Mouse (Mus musculus): ENCODE measurements around the gene Cwh43. TPM values are rescaled to one million over a fixed set of nuclear protein-coding genes. Genes with fewer than 3 reads are reported as not detected.
A peak's percentile ranks its signal among the peaks of the same experiment; 100 is the strongest.

Gene Cwh43
- polyA plus RNA-seq, 1 experiment from 2014 or later: 0.34 TPM

DNA sequence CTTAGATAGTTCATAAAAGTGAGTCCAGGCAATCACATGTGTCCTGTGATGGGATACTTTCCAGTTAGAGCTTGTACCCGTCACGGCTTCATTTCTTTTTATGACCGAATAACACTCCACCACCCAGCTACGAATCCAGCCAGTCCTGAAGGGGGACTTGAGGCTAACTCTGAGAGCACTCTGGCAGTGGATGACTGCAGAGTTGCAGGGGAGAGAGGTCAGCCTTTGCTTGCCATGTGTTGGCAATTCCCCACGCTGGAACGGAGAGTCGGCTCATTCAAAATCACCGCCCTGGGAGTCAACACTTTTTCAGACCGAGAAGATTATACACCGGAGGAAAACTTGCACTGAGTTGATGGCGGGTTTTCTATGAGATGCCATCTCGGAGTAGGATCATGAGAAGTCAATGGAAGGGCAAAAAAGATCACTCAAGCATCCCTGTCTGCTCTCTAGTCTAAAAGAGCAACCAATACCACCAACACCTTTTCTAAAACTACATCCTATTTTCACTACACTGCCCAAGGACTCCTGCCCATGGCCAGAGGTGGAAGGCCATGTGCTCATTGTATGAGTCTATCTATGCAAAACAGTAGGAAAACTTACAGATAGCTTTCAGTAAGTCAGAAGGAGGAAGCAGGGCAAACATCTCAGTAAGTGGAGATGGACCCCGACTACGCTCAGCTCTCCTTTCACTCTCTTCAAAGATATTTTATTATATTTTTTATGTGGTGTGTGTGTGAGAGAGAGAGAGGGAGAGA lies 2.4 kb upstream of the Cwh43 start:
- no peak for ATAC-seq
- no peak overlapping the region for H3K27ac ChIP-seq (ENCODE audit: low read depth, low read length)
- H3K9ac ChIP-seq (ENCODE audit: low read depth, low read length): no peak overlapping the region
- no peaks in the 10 kb centered on the region for H3K36me3 ChIP-seq (ENCODE audit: control insufficient read depth, insufficient read depth)
- H3K4me1 ChIP-seq (replicated peaks; ENCODE audit: control insufficient read depth, insufficient read depth, low read length): no peaks in the 10 kb centered on the region
- H3K4me3 ChIP-seq (ENCODE audit: low read depth, low read length): no peak overlapping the region
- H3K4me2 ChIP-seq (replicated peaks; ENCODE audit: low read depth): no peak overlapping the region
- H3K9me3 ChIP-seq (ENCODE audit: control insufficient read depth): no peaks in the 10 kb centered on the region
- no peak for TF ChIP-seq CTCF (IDR thresholded peaks at IDR 0.05; ENCODE audit: low read depth)
- peaks cover 27% of the 10 kb centered on the region for H3K27me3 ChIP-seq (replicated peaks; ENCODE audit: control insufficient read depth, insufficient read depth, low read length)
- 86% methylated on average over 14 of the region's 14 CpGs for WGBS

DNA sequence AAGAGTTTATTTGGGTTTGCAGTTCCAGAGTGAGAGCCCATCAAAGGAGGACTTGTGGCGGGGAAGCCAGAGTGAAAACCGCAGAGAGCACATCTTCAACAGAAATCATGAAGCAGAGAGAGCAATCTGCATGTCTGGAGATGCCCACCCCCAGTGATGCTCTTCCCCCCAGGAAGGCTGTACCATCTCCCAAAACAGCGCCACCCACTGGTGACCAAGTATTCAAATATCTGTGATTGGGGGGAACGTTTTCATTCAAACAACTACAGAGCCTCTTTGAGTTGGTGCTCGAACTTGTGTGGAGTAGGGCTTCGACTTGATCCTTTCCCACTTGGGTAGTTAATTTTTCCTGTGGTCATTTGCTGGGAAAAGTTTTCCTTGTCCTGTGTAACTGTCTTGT lies 1.1 kb upstream of the Cwh43 start:
- H3K27ac ChIP-seq (ENCODE audit: low read depth, low read length): no peak overlapping the region
- WGBS: 84% methylated on average over 6 of the region's 6 CpGs
- peaks cover 27% of the 10 kb centered on the region for H3K27me3 ChIP-seq (replicated peaks; ENCODE audit: control insufficient read depth, insufficient read depth, low read length)
- no peak overlapping the region for H3K4me2 ChIP-seq (replicated peaks; ENCODE audit: low read depth)
- TF ChIP-seq CTCF (IDR thresholded peaks at IDR 0.05; ENCODE audit: low read depth): peak; percentile 28; the same call in 1 of the 2 replicates
- no peak for ATAC-seq
- H3K36me3 ChIP-seq (ENCODE audit: control insufficient read depth, insufficient read depth): no peaks in the 10 kb centered on the region
- no peak overlapping the region for H3K4me3 ChIP-seq (ENCODE audit: low read depth, low read length)
- no peaks in the 10 kb centered on the region for H3K9me3 ChIP-seq (ENCODE audit: control insufficient read depth)
- H3K9ac ChIP-seq (ENCODE audit: low read depth, low read length): no peak overlapping the region
- H3K4me1 ChIP-seq (replicated peaks; ENCODE audit: control insufficient read depth, insufficient read depth, low read length): no peaks in the 10 kb centered on the region

DNA sequence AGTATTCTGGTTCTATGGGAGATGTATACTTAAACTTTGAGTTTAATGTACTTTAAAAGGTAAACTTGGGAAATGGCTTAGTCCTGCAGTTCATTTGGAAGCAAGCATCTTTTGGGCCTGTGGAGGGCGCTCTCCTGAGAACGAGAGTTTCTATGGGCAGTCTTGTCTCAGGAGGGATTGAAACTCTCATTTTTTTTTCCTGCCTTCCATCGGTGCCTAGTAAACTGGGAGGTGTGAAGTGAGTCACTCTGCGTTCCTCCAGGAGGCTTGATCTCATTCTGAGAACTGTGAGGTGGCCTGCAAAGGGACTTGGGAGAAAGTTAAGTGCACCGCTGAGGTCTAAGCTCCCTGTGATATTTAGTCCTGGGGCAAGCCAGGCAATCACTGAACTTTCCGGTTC lies 986 bp downstream of the Cwh43 start:
- Histone ChIP-seq H3K27ac (ENCODE audit: low read depth, low read length) (no peak overlapping the region), H3K27me3 (replicated peaks; ENCODE audit: control insufficient read depth, insufficient read depth, low read length) (peaks cover 27% of the 10 kb centered on the region), H3K36me3 (ENCODE audit: control insufficient read depth, insufficient read depth) (no peaks in the 10 kb centered on the region), H3K4me3 (ENCODE audit: low read depth, low read length) (no peak overlapping the region), H3K9me3 (ENCODE audit: control insufficient read depth) (no peaks in the 10 kb centered on the region), H3K4me2 (replicated peaks; ENCODE audit: low read depth) (no peak overlapping the region), H3K9ac (ENCODE audit: low read depth, low read length) (no peak overlapping the region), H3K4me1 (replicated peaks; ENCODE audit: control insufficient read depth, insufficient read depth, low read length) (no peaks in the 10 kb centered on the region)
- no peak for ATAC-seq
- TF ChIP-seq CTCF (IDR thresholded peaks at IDR 0.05; ENCODE audit: low read depth): peak; percentile 25; the same call in 1 of the 2 replicates
- 28% methylated on average over 6 of the region's 6 CpGs for WGBS

DNA sequence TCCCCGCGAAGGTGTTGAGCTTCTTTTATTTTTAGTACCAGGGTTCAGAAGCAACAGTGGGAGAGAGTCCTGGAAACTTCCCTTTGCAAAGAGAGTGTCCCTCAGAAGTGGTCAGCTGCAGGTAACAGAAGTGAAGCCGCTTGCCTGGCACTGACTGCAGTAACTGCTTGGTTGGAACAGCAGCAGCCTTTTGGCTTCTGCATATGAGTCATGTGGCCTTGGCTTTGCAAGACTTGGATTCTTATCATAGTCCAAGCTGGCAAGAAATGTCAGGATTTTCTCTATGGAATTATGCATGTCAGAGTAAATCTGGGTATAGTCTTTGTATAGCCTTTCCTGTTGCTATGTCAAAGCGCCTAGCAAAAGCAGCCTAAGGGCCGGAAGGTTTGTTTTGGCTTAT lies 4.1 kb downstream of the Cwh43 start:
- Histone ChIP-seq H3K27ac (ENCODE audit: low read depth, low read length) (no peak overlapping the region), H3K9me3 (ENCODE audit: control insufficient read depth) (no peaks in the 10 kb centered on the region), H3K9ac (ENCODE audit: low read depth, low read length) (no peak overlapping the region), H3K4me2 (replicated peaks; ENCODE audit: low read depth) (no peak overlapping the region), H3K27me3 (replicated peaks; ENCODE audit: control insufficient read depth, insufficient read depth, low read length) (peaks cover 12% of the 10 kb centered on the region), H3K36me3 (ENCODE audit: control insufficient read depth, insufficient read depth) (no peaks in the 10 kb centered on the region), H3K4me3 (ENCODE audit: low read depth, low read length) (no peak overlapping the region), H3K4me1 (replicated peaks; ENCODE audit: control insufficient read depth, insufficient read depth, low read length) (no peaks in the 10 kb centered on the region)
- WGBS: 79% methylated on average over 5 of the region's 5 CpGs
- no peak for TF ChIP-seq CTCF (IDR thresholded peaks at IDR 0.05; ENCODE audit: low read depth)
- no peak for ATAC-seq

DNA sequence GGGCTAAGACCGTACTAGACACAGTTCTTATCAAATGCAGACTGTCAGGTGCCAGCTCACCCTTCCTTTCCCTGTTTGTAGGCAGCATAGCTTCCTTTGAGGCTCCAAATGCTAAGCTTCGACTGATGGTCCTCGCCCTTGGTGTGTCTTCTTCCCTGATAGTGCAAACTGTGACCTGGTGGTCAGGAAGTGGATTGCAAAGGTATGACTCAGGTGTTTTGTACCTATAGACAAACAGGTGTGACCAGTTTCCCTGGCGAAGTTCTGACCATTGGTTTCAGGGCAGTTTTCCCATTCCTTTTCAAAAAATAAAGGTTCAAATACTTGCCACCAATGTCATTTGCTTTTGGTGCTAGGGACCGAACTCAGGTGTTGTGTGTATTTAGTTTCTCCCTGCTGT lies 5.9 kb downstream of the Cwh43 start:
- no peaks in the 10 kb centered on the region for H3K9me3 ChIP-seq (ENCODE audit: control insufficient read depth)
- H3K36me3 ChIP-seq (ENCODE audit: control insufficient read depth, insufficient read depth): no peaks in the 10 kb centered on the region
- no peak overlapping the region for H3K9ac ChIP-seq (ENCODE audit: low read depth, low read length)
- H3K4me1 ChIP-seq (replicated peaks; ENCODE audit: control insufficient read depth, insufficient read depth, low read length): no peaks in the 10 kb centered on the region
- no peaks in the 10 kb centered on the region for H3K27me3 ChIP-seq (replicated peaks; ENCODE audit: control insufficient read depth, insufficient read depth, low read length)
- no peak for ATAC-seq
- WGBS: 61% methylated on average over 5 of the region's 5 CpGs
- H3K27ac ChIP-seq (ENCODE audit: low read depth, low read length): no peak overlapping the region
- no peak overlapping the region for H3K4me3 ChIP-seq (ENCODE audit: low read depth, low read length)
- no peak overlapping the region for H3K4me2 ChIP-seq (replicated peaks; ENCODE audit: low read depth)
- TF ChIP-seq CTCF (IDR thresholded peaks at IDR 0.05; ENCODE audit: low read depth): no peak

DNA sequence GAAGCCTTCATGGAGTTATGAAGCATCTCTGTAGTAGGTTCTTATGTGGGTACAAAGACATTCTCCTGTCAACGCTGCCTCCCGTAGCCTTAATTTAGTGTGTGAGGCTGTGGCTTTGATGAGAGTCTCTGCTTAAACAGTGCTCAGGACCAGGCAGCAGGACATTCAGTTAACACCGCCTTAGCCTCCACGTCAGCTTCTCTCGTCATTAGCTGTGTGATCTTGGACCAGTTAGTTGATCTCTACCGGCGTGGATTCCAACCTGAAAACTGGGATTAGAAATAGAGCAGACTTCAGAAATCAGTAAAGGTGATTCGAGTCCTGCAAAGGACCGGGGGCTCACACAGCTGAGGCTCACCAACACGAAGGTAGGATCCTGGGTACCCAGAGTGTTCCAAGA lies 8.3 kb downstream of the Cwh43 start:
- no peaks in the 10 kb centered on the region for H3K27me3 ChIP-seq (replicated peaks; ENCODE audit: control insufficient read depth, insufficient read depth, low read length)
- 86% methylated on average over 10 of the region's 10 CpGs for WGBS
- no peak overlapping the region for H3K9ac ChIP-seq (ENCODE audit: low read depth, low read length)
- H3K4me2 ChIP-seq (replicated peaks; ENCODE audit: low read depth): no peak overlapping the region
- H3K36me3 ChIP-seq (ENCODE audit: control insufficient read depth, insufficient read depth): no peaks in the 10 kb centered on the region
- no peaks in the 10 kb centered on the region for H3K4me1 ChIP-seq (replicated peaks; ENCODE audit: control insufficient read depth, insufficient read depth, low read length)
- H3K9me3 ChIP-seq (ENCODE audit: control insufficient read depth): no peaks in the 10 kb centered on the region
- no peak for TF ChIP-seq CTCF (IDR thresholded peaks at IDR 0.05; ENCODE audit: low read depth)
- H3K27ac ChIP-seq (ENCODE audit: low read depth, low read length): no peak overlapping the region
- ATAC-seq: no peak
- no peak overlapping the region for H3K4me3 ChIP-seq (ENCODE audit: low read depth, low read length)

Measured in intestine, postnatal 0 days (tissue).